Mouse (Mus musculus) skeletal muscle tissue, adult 2 months (tissue): ENCODE data around the gene Robo4.
A peak's percentile ranks its signal among the peaks of the same experiment; 100 is the strongest.

Experiments
- DNase-seq: peaks from one replicate; pipeline ENCODE4 v3.0.0-alpha.2; 2012; ENCODE audit warnings: low read depth, low spot score

Robo4 gene

GRCm38 (mm10) chr9:37402501-37402900, 804 bp downstream of the Robo4 start:
- no peak for DNase-seq

GRCm38 (mm10) chr9:37403011-37403410, 1.3 kb downstream of the Robo4 start:
- no peak for DNase-seq

- DNase-seq: no peak
Measured at GRCm38 (mm10) chr9:37406372-37406771, 4.7 kb downstream of the Robo4 start.

GRCm38 (mm10) chr9:37407850-37408502, 6.3 kb downstream of the Robo4 start:
- no peak for DNase-seq

- DNase-seq: no peak
Measured at GRCm38 (mm10) chr9:37409698-37410445, 8.2 kb downstream of the Robo4 start.

GRCm38 (mm10) chr9:37412989-37413388, 11.3 kb downstream of the Robo4 start:
- DNase-seq: no peak

GRCm38 (mm10) chr9:37414666-37415065, 13.0 kb downstream of the Robo4 start:
- DNase-seq: no peak

GRCm38 (mm10) chr9:37418791-37419190, 17.1 kb downstream of the Robo4 start:
- no peak for DNase-seq

GRCm38 (mm10) chr9:37420676-37421075, 19.0 kb downstream of the Robo4 start:
- peak; percentile 66 for DNase-seq

- DNase-seq: no peak
Measured at GRCm38 (mm10) chr9:37421239-37421638, 19.5 kb downstream of the Robo4 start.

GRCm38 (mm10) chr9:37429326-37429725, 27.6 kb downstream of the Robo4 start:
- no peak for DNase-seq

GRCm38 (mm10) chr9:37430582-37430981, 28.9 kb downstream of the Robo4 start:
- peak; percentile 77 for DNase-seq

GRCm38 (mm10) chr9:37432026-37432666, 30.4 kb downstream of the Robo4 start:
- DNase-seq: no peak

GRCm38 (mm10) chr9:37432720-37433421, 31.2 kb downstream of the Robo4 start, which contains the start of gene Robo3:
Robo3 (minus strand) TSS chr9:37433246.
- DNase-seq: no peak

- no peak for DNase-seq
Measured at GRCm38 (mm10) chr9:37433823-37434560, 32.3 kb downstream of the Robo4 start.

GRCm38 (mm10) chr9:37434932-37435331, 33.2 kb downstream of the Robo4 start:
- no peak for DNase-seq

- DNase-seq: no peak
Measured at GRCm38 (mm10) chr9:37435616-37436015, 33.9 kb downstream of the Robo4 start.

- DNase-seq: no peak
Measured at GRCm38 (mm10) chr9:37437772-37438735, 36.4 kb downstream of the Robo4 start.

- no peak for DNase-seq
Measured at GRCm38 (mm10) chr9:37452401-37452800, 50.7 kb downstream of the Robo4 start.

GRCm38 (mm10) chr9:37453328-37453727, 51.6 kb downstream of the Robo4 start:
- DNase-seq: no peak
